Mouse (Mus musculus): ENCODE measurements around the gene Sdc4.

- TF ChIP-seq POLR2A (IDR thresholded peaks at IDR 0.05; ENCODE audit: extremely low read depth, insufficient read depth, low read length) (no peak), CTCF (IDR thresholded peaks at IDR 0.05; ENCODE audit: low read depth, low read length) (no peak)
Measured at GRCm38 (mm10) chr2:164389020-164389419, 54.7 kb downstream of the Sdc4 start, which contains the start of gene Slpi.

All from liver, adult 2 months (tissue).